Mouse (Mus musculus): ENCODE data around the gene Gm4924. TPM values are rescaled to one million over a fixed set of nuclear protein-coding genes. Genes with fewer than 3 reads are reported as not detected.

Gene Gm4924
- 14.0 and 15.9 TPM in 2 replicates for polyA plus RNA-seq (2015; fragmentation: Nextera tagmentation; extraction: Ambion mirVana)

DNA sequence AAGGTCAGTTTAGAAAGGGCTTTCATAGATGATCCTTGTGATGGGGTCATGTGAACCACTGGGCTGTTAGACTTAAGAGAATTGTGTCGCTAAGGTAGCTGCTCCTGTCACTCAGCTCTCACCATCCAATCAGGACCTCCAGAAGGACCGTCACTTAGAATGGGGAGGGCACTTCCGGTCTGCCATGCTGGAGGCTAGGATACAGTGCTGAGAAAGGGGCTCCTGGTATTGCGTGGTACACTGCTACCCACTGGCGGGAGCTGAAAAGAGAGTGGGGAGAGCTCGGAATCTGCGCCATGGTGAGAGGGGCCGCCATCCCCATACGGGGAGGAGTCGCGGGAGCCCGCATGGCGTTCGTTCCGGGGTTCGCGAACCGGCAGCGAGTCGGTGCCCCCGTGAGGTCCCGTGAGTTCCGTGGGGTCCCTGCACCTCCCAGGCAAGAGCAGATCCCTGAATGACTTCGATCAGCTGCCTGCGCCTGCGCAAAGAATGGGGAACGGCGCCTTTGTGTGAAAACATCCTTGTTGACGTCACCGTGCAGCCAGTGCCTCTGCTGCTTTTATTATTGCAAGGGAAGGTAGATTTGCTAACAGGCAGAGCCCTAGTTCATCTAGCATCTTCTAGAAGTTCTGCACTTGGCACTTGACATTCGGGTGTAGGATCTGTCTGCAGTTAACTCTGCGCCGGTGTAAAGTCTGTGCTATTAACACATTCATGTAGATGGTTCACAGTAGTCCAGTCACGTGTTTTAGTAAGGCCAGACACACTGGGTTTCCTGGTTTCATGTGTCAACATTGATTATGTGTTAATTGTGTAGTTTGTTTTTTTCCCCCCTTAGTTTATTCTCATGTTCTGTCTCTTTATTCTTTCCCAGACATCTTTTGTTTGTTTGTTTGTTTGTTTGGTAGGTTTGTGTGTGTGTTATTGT lies at the start of gene Gm4924:
TSS of gene Gm4924 (plus strand) at position 173 of the 928 bp plus-strand sequence.
- Histone ChIP-seq H3K4me3 (peak within 1 kb of the TSS; percentile 62), H3K9me3 (peaks cover 8% of the 10 kb centered on the region; the same call in 1 of the 2 replicates), H3K27ac (peak within 1 kb of the TSS; percentile 96), H3K4me1 (no peaks in the 10 kb centered on the region), H3K27me3 (peaks cover 3% of the 10 kb centered on the region; the same call in 1 of the 2 replicates), H3K4me2 (peak within 1 kb of the TSS; percentile 59), H3K36me3 (0 out of 2 replicates have a peak, but pooled peaks cover 6% of the 10 kb centered on the region), H3K9ac (peak within 1 kb of the TSS; percentile 79)
- WGBS, result 3% methylated on average over 34 of the region's 34 CpGs
- ATAC-seq (ENCODE audit: insufficient number of reproducible peaks, insufficient read depth, low FRiP score, low TSS enrichment, low read depth), result peak; percentile 98

DNA sequence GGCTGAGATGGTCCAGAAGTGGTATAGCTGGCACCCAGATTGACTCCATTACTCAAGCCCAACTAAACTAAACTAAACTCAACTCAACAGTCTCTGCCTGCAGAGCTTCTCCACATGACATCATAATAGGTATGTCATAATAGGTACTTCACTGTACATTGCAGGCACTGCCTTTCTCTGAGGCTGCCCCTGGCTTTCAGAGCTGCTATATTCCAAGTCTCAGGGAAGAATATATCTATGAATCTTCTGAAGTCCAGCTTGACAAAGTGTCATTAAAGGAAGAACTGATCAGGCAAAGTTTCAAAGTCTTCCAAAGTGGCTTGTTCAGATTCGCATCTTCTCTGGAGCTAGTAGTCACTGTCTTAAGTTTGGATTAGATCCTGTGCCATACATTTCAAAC lies 37.6 kb upstream of the Gm4924 start, which contains the start of gene 4932415D10Rik:
TSS of gene 4932415D10Rik (minus strand) at position 101 of the 400 bp plus-strand sequence.
- no peak within 1 kb of the TSS for H3K4me3 ChIP-seq
- no peaks in the 10 kb centered on the region; the same call in 1 of the 2 replicates for H3K9me3 ChIP-seq
- no peak within 1 kb of the TSS for H3K4me2 ChIP-seq
- H3K36me3 ChIP-seq, result no peaks in the 10 kb centered on the region
- WGBS, result 96% methylated on average over 1 of the region's 1 CpGs
- H3K9ac ChIP-seq, result no peak within 1 kb of the TSS
- no peak for ATAC-seq (ENCODE audit: insufficient number of reproducible peaks, insufficient read depth, low FRiP score, low TSS enrichment, low read depth)
- H3K27ac ChIP-seq, result no peak within 1 kb of the TSS
- H3K4me1 ChIP-seq, result no peaks in the 10 kb centered on the region
- no peaks in the 10 kb centered on the region for H3K27me3 ChIP-seq

GRCm38 (mm10) chr10:82320134-82320533 lies 33.9 kb upstream of the Gm4924 start:
- peaks cover 5% of the 10 kb centered on the region; the same call in 1 of the 2 replicates for H3K9me3 ChIP-seq
- no peak overlapping the region for H3K9ac ChIP-seq
- no peaks in the 10 kb centered on the region for H3K36me3 ChIP-seq
- H3K4me1 ChIP-seq, result no peaks in the 10 kb centered on the region
- H3K4me3 ChIP-seq, result no peak overlapping the region
- no peak overlapping the region for H3K4me2 ChIP-seq
- no peak for ATAC-seq (ENCODE audit: insufficient number of reproducible peaks, insufficient read depth, low FRiP score, low TSS enrichment, low read depth)
- WGBS, result 70% methylated on average over 3 of the region's 3 CpGs
- no peak overlapping the region for H3K27ac ChIP-seq
- no peaks in the 10 kb centered on the region for H3K27me3 ChIP-seq

GRCm38 (mm10) chr10:82329826-82330225 lies 24.2 kb upstream of the Gm4924 start:
- Histone ChIP-seq H3K36me3 (no peaks in the 10 kb centered on the region), H3K27ac (no peak overlapping the region), H3K4me1 (no peaks in the 10 kb centered on the region), H3K9ac (no peak overlapping the region), H3K4me2 (no peak overlapping the region), H3K4me3 (no peak overlapping the region), H3K27me3 (no peaks in the 10 kb centered on the region), H3K9me3 (no peaks in the 10 kb centered on the region)
- ATAC-seq (ENCODE audit: insufficient number of reproducible peaks, insufficient read depth, low FRiP score, low TSS enrichment, low read depth), result no peak
- WGBS, result 85% methylated on average over 5 of the region's 5 CpGs

DNA sequence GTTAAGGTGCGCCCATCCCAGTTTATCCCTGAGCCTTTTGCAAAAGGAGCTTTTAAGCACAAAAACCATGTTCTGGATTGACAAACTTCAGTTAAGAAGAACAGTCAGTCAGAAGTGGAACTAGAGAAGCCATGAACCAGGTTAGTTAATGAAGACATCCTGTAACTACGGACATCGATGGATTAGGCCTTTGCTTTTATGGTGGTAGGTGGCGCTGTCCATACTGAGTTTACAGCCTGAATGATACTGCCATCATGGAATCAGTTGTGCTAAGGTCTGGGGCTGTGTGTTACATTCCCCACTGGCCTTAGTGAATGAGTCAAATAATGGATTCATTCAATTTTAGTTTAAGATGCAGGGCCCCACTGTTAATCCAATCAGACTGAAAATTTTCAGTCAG lies 1.3 kb downstream of the Gm4924 start:
- Histone ChIP-seq H3K4me2 (no peak overlapping the region), H3K36me3 (0 out of 2 replicates have a peak, but pooled peaks cover 6% of the 10 kb centered on the region), H3K27ac (no peak overlapping the region), H3K4me1 (no peaks in the 10 kb centered on the region), H3K27me3 (no peaks in the 10 kb centered on the region), H3K9me3 (peaks cover 12% of the 10 kb centered on the region; the same call in 1 of the 2 replicates), H3K4me3 (no peak overlapping the region), H3K9ac (no peak overlapping the region)
- 92% methylated on average over 4 of the region's 4 CpGs for WGBS
- ATAC-seq (ENCODE audit: insufficient number of reproducible peaks, insufficient read depth, low FRiP score, low TSS enrichment, low read depth), result no peak

- Histone ChIP-seq H3K4me2 (no peak overlapping the region), H3K9me3 (peaks cover 38% of the 10 kb centered on the region), H3K4me1 (no peaks in the 10 kb centered on the region), H3K36me3 (peaks cover 26% of the 10 kb centered on the region), H3K27ac (no peak overlapping the region), H3K27me3 (no peaks in the 10 kb centered on the region), H3K4me3 (no peak overlapping the region), H3K9ac (no peak overlapping the region)
- 90% methylated on average over 9 of the region's 9 CpGs for WGBS
- no peak for ATAC-seq (ENCODE audit: insufficient number of reproducible peaks, insufficient read depth, low FRiP score, low TSS enrichment, low read depth)
Observed at GRCm38 (mm10) chr10:82361911-82362310, 7.9 kb downstream of the Gm4924 start.

DNA sequence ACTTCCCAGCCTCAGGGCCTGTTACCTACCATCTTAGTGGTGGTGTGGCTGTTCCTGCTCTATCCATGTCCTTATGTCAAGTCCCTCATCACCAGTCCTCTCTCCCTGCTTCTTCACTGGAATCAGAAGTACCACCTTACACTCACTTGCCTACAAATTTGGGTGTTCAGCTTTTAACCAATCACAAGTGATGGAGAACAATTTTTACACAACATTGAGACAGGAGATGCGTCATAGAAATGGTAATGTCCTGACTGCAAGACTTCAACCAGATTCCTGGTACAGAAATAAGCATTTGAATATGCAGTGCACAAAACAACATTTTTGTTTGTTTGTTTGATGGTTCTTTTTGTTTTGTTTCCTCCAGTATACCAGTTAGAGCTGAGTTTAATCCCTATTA lies 28.9 kb downstream of the Gm4924 start:
- Histone ChIP-seq H3K27ac (no peak overlapping the region), H3K27me3 (no peaks in the 10 kb centered on the region), H3K4me1 (no peaks in the 10 kb centered on the region), H3K4me2 (no peak overlapping the region), H3K36me3 (peaks cover 20% of the 10 kb centered on the region), H3K4me3 (no peak overlapping the region), H3K9me3 (peaks cover 48% of the 10 kb centered on the region), H3K9ac (no peak overlapping the region)
- no peak for ATAC-seq (ENCODE audit: insufficient number of reproducible peaks, insufficient read depth, low FRiP score, low TSS enrichment, low read depth)
- WGBS, result 90% methylated on average over 1 of the region's 1 CpGs

- Histone ChIP-seq H3K9me3 (peaks cover 22% of the 10 kb centered on the region), H3K9ac (no peak overlapping the region), H3K27ac (no peak overlapping the region), H3K36me3 (no peaks in the 10 kb centered on the region), H3K4me2 (no peak overlapping the region), H3K4me3 (no peak overlapping the region), H3K27me3 (no peaks in the 10 kb centered on the region), H3K4me1 (no peaks in the 10 kb centered on the region)
- no peak for ATAC-seq (ENCODE audit: insufficient number of reproducible peaks, insufficient read depth, low FRiP score, low TSS enrichment, low read depth)
- WGBS, result 73% methylated on average over 1 of the region's 1 CpGs
Observed at GRCm38 (mm10) chr10:82409511-82409910, 55.5 kb downstream of the Gm4924 start.

GRCm38 (mm10) chr10:82423631-82424030 lies 69.6 kb downstream of the Gm4924 start:
- Histone ChIP-seq H3K4me2 (no peak overlapping the region), H3K27me3 (no peaks in the 10 kb centered on the region), H3K27ac (no peak overlapping the region), H3K4me1 (no peaks in the 10 kb centered on the region), H3K4me3 (no peak overlapping the region), H3K9me3 (peaks cover 4% of the 10 kb centered on the region), H3K9ac (no peak overlapping the region), H3K36me3 (no peaks in the 10 kb centered on the region)
- no peak for ATAC-seq (ENCODE audit: insufficient number of reproducible peaks, insufficient read depth, low FRiP score, low TSS enrichment, low read depth)

Other genes with a start within 250 kb of the Gm4924 start
- 6.7 and 8.6 TPM in 2 replicates for gene AU041133, start 226.2 kb upstream of the Gm4924 start, polyA plus RNA-seq (2015; fragmentation: Nextera tagmentation; extraction: Ambion mirVana)
- gene Zfp938, start 113.0 kb upstream of the Gm4924 start, polyA plus RNA-seq (2015; fragmentation: Nextera tagmentation; extraction: Ambion mirVana), result 17.0 and 23.4 TPM in 2 replicates
- not detected in 2 replicates for gene 4932415D10Rik, start 37.7 kb upstream of the Gm4924 start, polyA plus RNA-seq (2015; fragmentation: Nextera tagmentation; extraction: Ambion mirVana)
- gene Gm1553, start 138.4 kb downstream of the Gm4924 start, polyA plus RNA-seq (2015; fragmentation: Nextera tagmentation; extraction: Ambion mirVana), result not detected in 2 replicates